Mouse (Mus musculus): ENCODE measurements around the gene Obox8.

DNA sequence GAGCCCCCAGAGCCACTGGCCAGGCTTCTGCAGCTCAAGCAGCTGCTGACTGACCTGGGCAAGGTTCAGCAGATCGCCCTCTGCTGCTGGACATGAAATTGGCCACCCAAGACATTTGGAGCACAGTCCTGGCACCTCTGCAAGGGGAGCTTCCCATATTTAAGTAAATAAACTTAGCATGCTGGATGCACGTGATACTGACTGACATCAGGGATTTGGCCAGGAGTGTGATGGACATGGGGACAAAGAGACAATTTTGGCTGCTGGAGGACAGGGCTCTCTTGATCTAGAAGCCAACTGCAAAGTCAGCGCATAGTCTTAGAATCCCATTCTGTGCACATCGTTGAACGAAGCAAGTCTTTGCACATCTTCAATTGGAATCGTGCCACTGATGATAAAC is 25.8 kb downstream of the Obox8 start:
- TF ChIP-seq CTCF (IDR thresholded peaks at IDR 0.05; ENCODE audit: control insufficient read depth, insufficient read depth, insufficient read length) (no peak), MYOG (IDR thresholded peaks at IDR 0.05; ENCODE audit: control insufficient read depth, extremely low read depth, insufficient read length) (no peak), MYOD1 (IDR thresholded peaks at IDR 0.05; ENCODE audit: control insufficient read depth, insufficient read length, low read depth) (no peak), CEBPB (IDR thresholded peaks at IDR 0.05; ENCODE audit: low read depth) (no peak), MAX (IDR thresholded peaks at IDR 0.05) (no peak)

Data from C2C12 (cell line).